Mouse (Mus musculus) cerebellum, adult 2 months (tissue): ENCODE results near the gene Dcaf17.

Experiments used
- CTCF ChIP-seq: fragments of 200-500 bp; IDR thresholded peaks from 2 replicates; pipeline ENCODE4 v1.5.1; 2011; ENCODE audit warnings: low read depth, mild to moderate bottlenecking, control low read depth, low read length, moderate library complexity, borderline replicate concordance; ENCODE audit not compliant: insufficient read depth
- POLR2A ChIP-seq: fragments of 200-500 bp; IDR thresholded peaks from 2 replicates; pipeline ENCODE4 v1.6.1; 2011; ENCODE audit warnings: low read length, control low read depth, borderline replicate concordance; ENCODE audit not compliant: insufficient read depth

- no peak for TF ChIP-seq POLR2A
- TF ChIP-seq CTCF: no peak
These were observed 22.1 kb upstream of the Dcaf17 start for GRCm38 (mm10) chr2:71033014-71033413.
